Mouse (Mus musculus) gastrocnemius, adult 2 months (tissue): ENCODE measurements around the gene Gpatch1. TPM values are rescaled to one million over a fixed set of nuclear protein-coding genes. Genes with fewer than 3 reads are reported as not detected.
A peak's percentile ranks its signal among the peaks of the same experiment; 100 is the strongest.
"Not testable (repeated sequence)": the region's sequence is repeated elsewhere in the genome, so short reads cannot be mapped to it uniquely, and the experiment has no call there.

Experiments used
- DNase-seq: peaks from one replicate; pipeline ENCODE4 v3.0.0; 2022
- H3K27ac ChIP-seq: fragments of 200-600 bp; 2 replicates; pipeline ENCODE4 v1.8.1; 2022; ENCODE audit warnings: mild to moderate bottlenecking
- H3K4me3 ChIP-seq: fragments of 200-600 bp; 2 replicates; pipeline ENCODE4 v1.8.1; 2022; ENCODE audit warnings: mild to moderate bottlenecking, moderate library complexity
- CTCF ChIP-seq: fragments of 200-600 bp; IDR thresholded peaks from 2 replicates; pipeline ENCODE4 v1.8.1; 2022; ENCODE audit warnings: antibody characterized with exemption, mild to moderate bottlenecking, moderate library complexity
- intact Hi-C: fragments of 180-260 bp; cut with DNase I; formaldehyde crosslinking; loops from one replicate; pipeline ENCODE4 v1.15.1; 2025
- total RNA-seq, 2 experiments: library from RNA; stranded (reverse); gene quantifications; 2 replicates each; pipeline ENCODE4 v1.2.3; 2021

The Gpatch1 gene
- total RNA-seq, 2 experiments from 2014 or later, result 6.4 to 7.4 TPM

GRCm38 (mm10) chr7:35344785-35345330 lies 26.6 kb upstream of the Gpatch1 start:
- TF ChIP-seq CTCF, result no peak
- Histone ChIP-seq H3K4me3 (no peak overlapping the region), H3K27ac (no peak overlapping the region)
- no peak for DNase-seq
- intact Hi-C loops, result no loop called here

- TF ChIP-seq CTCF, result no peak
- no peak for DNase-seq
- H3K4me3 ChIP-seq, result no peak overlapping the region
- peak overlapping the region; percentile 21 for H3K27ac ChIP-seq
- intact Hi-C loops, result no loop called here
Measured at GRCm38 (mm10) chr7:35342498-35342897, 24.3 kb upstream of the Gpatch1 start.

GRCm38 (mm10) chr7:35341282-35341681 lies 23.0 kb upstream of the Gpatch1 start:
- Histone ChIP-seq H3K4me3 (no peak overlapping the region), H3K27ac (no peak overlapping the region)
- intact Hi-C loops, result no loop called here
- TF ChIP-seq CTCF, result no peak
- DNase-seq, result no peak

GRCm38 (mm10) chr7:35340196-35340595 lies 22.0 kb upstream of the Gpatch1 start:
- TF ChIP-seq CTCF, result no peak
- intact Hi-C loops, result no loop called here
- Histone ChIP-seq H3K4me3 (no peak overlapping the region), H3K27ac (no peak overlapping the region)
- DNase-seq, result no peak

GRCm38 (mm10) chr7:35334527-35335452 lies 16.6 kb upstream of the Gpatch1 start:
- intact Hi-C loops, result loop anchor here (2.0 kb wide), 1 partner anchor 60 kb away; no protein-coding TSS in a partner anchor
- peak; percentile 44 for DNase-seq
- Histone ChIP-seq H3K4me3 (peak overlapping the region; percentile 91), H3K27ac (peak overlapping the region; percentile 74)
- no peak for TF ChIP-seq CTCF

- H3K4me3 ChIP-seq, result peak within 1 kb of the TSS; percentile 91
- intact Hi-C loops, result loop anchor here (1.0 to 2.0 kb wide), 2 partner anchors 16 to 61 kb away; partner anchors contain the start of gene Gpatch1
- peak within 1 kb of the TSS; percentile 81 for H3K27ac ChIP-seq
- DNase-seq, result peak; percentile 99
- TF ChIP-seq CTCF, result peak; percentile 40; the same call in 1 of the 2 replicates
Measured at GRCm38 (mm10) chr7:35333692-35334526, 15.7 kb upstream of the Gpatch1 start, which contains the start of gene Rhpn2. TSS of gene Rhpn2 (plus strand) at chr7:35334170.

- Histone ChIP-seq H3K4me3 (peak overlapping the region; percentile 91), H3K27ac (peak overlapping the region; percentile 81)
- peak; percentile 49 for DNase-seq
- peak; percentile 39 for TF ChIP-seq CTCF
- intact Hi-C loops, result loop anchor here (1.0 kb wide), 1 partner anchor 15 kb away; the partner anchor contains the start of gene Gpatch1
Measured at GRCm38 (mm10) chr7:35333231-35333651, 15.0 kb upstream of the Gpatch1 start.

- intact Hi-C loops, result no loop called here
- H3K27ac ChIP-seq, result no peak overlapping the region
- no peak for TF ChIP-seq CTCF
Measured at GRCm38 (mm10) chr7:35331590-35331989, 13.3 kb upstream of the Gpatch1 start.

GRCm38 (mm10) chr7:35322732-35323420 lies 4.6 kb upstream of the Gpatch1 start:
- H3K27ac ChIP-seq, result no peak overlapping the region
- DNase-seq, result no peak
- intact Hi-C loops, result no loop called here
- no peak for TF ChIP-seq CTCF
- H3K4me3 ChIP-seq, result no peak overlapping the region

More at GRCm38 (mm10) chr7:35331590-35331989, 13.3 kb upstream of the Gpatch1 start:
- H3K4me3 ChIP-seq, result no peak overlapping the region
- no peak for DNase-seq

- no peak for DNase-seq
- TF ChIP-seq CTCF, result no peak
- Histone ChIP-seq H3K27ac (no peak overlapping the region), H3K4me3 (no peak overlapping the region)
- intact Hi-C loops, result no loop called here
Measured at GRCm38 (mm10) chr7:35322161-35322560, 3.9 kb upstream of the Gpatch1 start.

- H3K27ac ChIP-seq, result no peak overlapping the region
- no peak overlapping the region for H3K4me3 ChIP-seq
- TF ChIP-seq CTCF, result no peak
- DNase-seq, result no peak
- intact Hi-C loops, result loop anchor here (5.0 kb wide), 1 partner anchor 78 kb away; the partner anchor contains the start of genes Cep89 and Faap24
Measured at GRCm38 (mm10) chr7:35319755-35320154, 1.5 kb upstream of the Gpatch1 start.

GRCm38 (mm10) chr7:35319221-35319620 lies 981 bp upstream of the Gpatch1 start:
- intact Hi-C loops, result loop anchor here (5.0 kb wide), 1 partner anchor 78 kb away; the partner anchor contains the start of genes Cep89 and Faap24
- not testable (repeated sequence) for H3K27ac ChIP-seq, H3K4me3 ChIP-seq, DNase-seq
